Comparison of ENCODE assay signal across 8 mouse cellular contexts in the genomic region with DNA sequence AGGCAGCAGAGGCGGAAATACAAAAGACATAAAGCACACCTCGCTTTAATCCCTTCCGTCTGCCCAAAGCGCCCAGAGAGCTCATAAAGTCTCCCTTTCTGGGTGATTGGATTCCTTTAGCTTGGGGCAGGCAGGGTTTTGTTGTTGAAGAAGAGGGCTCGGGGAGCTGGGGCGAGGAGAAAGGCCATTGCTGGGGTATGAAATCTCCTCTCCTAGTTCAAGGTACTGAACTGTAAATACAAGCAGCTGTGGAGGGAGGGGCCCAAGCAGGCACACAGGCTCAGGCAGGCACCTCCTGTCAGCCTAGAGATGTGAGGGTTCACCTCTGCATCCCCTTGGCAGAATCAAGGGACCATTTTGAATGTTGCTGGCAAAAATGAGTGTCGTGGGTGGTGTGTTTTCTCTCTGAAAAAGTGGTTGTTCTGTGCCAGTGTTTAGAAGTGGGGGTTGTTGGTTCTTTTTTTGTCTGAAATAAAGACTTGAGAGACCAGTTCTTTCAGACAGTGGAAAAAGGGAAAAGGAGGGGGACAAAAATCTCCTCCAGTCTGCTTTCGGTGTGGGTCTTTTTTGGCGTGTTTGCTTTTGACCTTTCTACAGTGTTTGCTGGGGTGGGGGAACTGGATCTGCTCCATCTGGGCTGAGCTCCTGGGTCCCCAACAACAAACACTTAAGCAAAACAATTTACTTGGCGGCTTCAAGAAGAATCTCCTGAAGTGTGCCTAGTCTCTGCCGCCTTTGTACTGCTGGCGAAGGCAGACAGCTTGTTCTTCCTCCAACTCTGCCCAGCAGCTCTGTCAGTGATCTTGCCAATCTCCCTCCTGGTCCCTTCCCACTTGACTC.
A peak's percentile ranks its signal among the peaks of the same experiment; 100 is the strongest.
DNase-seq lines count a peak whose midpoint lies in the region; ATAC-seq and TF ChIP-seq lines count a peak whose summit lies in the region.

No protein-coding gene starts in this region.

- WGBS in forebrain, embryonic 13.5 days, result 8% methylated on average over 12 of the region's 12 CpGs
- WGBS in lung, adult 2 months, result 59% methylated on average over 12 of the region's 12 CpGs

- H3K4me1 ChIP-seq in forebrain, embryonic 13.5 days, result peaks cover 41% of the 10 kb centered on the region
- H3K4me1 ChIP-seq in lung, adult 2 months (ENCODE audit: control insufficient read depth, insufficient read depth, low read length), result no peaks in the 10 kb centered on the region

- H3K9me3 ChIP-seq in forebrain, embryonic 13.5 days (replicated peaks), result no peaks in the 10 kb centered on the region

- no peak for TF ChIP-seq CTCF in lung, adult 2 months (IDR thresholded peaks at IDR 0.05; ENCODE audit: insufficient read depth, low read length)

- no peak overlapping the region for H3K4me3 ChIP-seq in forebrain, embryonic 13.5 days
- no peak overlapping the region for H3K4me3 ChIP-seq in lung, adult 2 months (replicated peaks; ENCODE audit: extremely low read depth, low read depth, low read length)

- peak overlapping the region; percentile 80 for H3K27ac ChIP-seq in forebrain, embryonic 13.5 days

- H3K9ac ChIP-seq in forebrain, embryonic 13.5 days, result peak overlapping the region; percentile 8; the same call in 1 of the 2 replicates

- H3K4me2 ChIP-seq in forebrain, embryonic 13.5 days, result peak overlapping the region; percentile 14; the same call in 1 of the 2 replicates

- TF ChIP-seq POLR2A in lung, adult 2 months (IDR thresholded peaks at IDR 0.05; ENCODE audit: borderline replicate concordance, extremely low read depth, low read depth, low read length), result no peak

- peak; percentile 46 to 50 for DNase-seq in kidney, postnatal 4 days
- DNase-seq in kidney, adult 8-10 months, result no peak
- peak; percentile 34 for DNase-seq in lung, adult 2 months
- peak; percentile 27 for DNase-seq in ovary, postnatal 36 days (ENCODE audit: low spot score)
- no peak for DNase-seq in cerebellum, adult 9-11 months
- DNase-seq in heart, adult 9 months (ENCODE audit: low spot score in 2 of 2), result no peak
- no peak for DNase-seq in natural killer cell, adult 2 months (ENCODE audit: low spot score in 2 of 2)

- 0 out of 2 replicates have a peak, but pooled peaks have one; percentile 23 for ATAC-seq in forebrain, embryonic 13.5 days

- H3K27me3 ChIP-seq in forebrain, embryonic 13.5 days, result no peaks in the 10 kb centered on the region

- H3K36me3 ChIP-seq in forebrain, embryonic 13.5 days (ENCODE audit: poor library complexity, severe bottlenecking), result no peaks in the 10 kb centered on the region

Comparison
In these comparisons a context has a peak if more than half of its experiments do, and no peak if none do; other contexts are left out.
1. DNase-seq: peak in kidney, postnatal 4 days (2 of 2), lung, adult 2 months (single experiment) and ovary, postnatal 36 days (single experiment); none in kidney, adult 8-10 months (0 of 2), cerebellum, adult 9-11 months (single experiment), heart, adult 9 months (0 of 2) and natural killer cell, adult 2 months (0 of 2).